Mouse (Mus musculus): ENCODE data around the gene Gdf3. TPM values are rescaled to one million over a fixed set of nuclear protein-coding genes. Genes with fewer than 3 reads are reported as not detected.
"Not testable (repeated sequence)": the region's sequence is repeated elsewhere in the genome, so short reads cannot be mapped to it uniquely, and the experiment has no call there.

Gene Gdf3
- polyA plus RNA-seq, 1 experiment from 2014 or later, result 0.06 TPM

GRCm38 (mm10) chr6:122591027-122591758 is 18.7 kb downstream of the Gdf3 start:
- no peak overlapping the region for H3K4me3 ChIP-seq (ENCODE audit: low read length)
- WGBS, result 85% methylated on average over 13 of the region's 13 CpGs

GRCm38 (mm10) chr6:122579086-122579485 is 30.8 kb downstream of the Gdf3 start:
- Histone ChIP-seq H3K9ac (ENCODE audit: low read depth, low read length) (no peak overlapping the region), H3K27me3 (replicated peaks; ENCODE audit: control insufficient read depth, insufficient read depth, low read length) (no peaks in the 10 kb centered on the region), H3K4me2 (ENCODE audit: low read length) (no peak overlapping the region), H3K4me3 (ENCODE audit: low read length) (no peak overlapping the region), H3K9me3 (ENCODE audit: control insufficient read depth, low read length) (no peaks in the 10 kb centered on the region), H3K36me3 (ENCODE audit: control insufficient read depth, insufficient read depth, low read length) (no peaks in the 10 kb centered on the region), H3K27ac (ENCODE audit: low read depth, low read length) (no peak overlapping the region), H3K4me1 (ENCODE audit: control insufficient read depth, insufficient read depth, low read depth, low read length) (no peaks in the 10 kb centered on the region)
- 85% methylated on average over 1 of the region's 1 CpGs for WGBS
- ATAC-seq, result no peak

More at GRCm38 (mm10) chr6:122591027-122591758, 18.7 kb downstream of the Gdf3 start:
- H3K27me3 ChIP-seq (replicated peaks; ENCODE audit: control insufficient read depth, insufficient read depth, low read length), result no peaks in the 10 kb centered on the region
- H3K4me1 ChIP-seq (ENCODE audit: control insufficient read depth, insufficient read depth, low read depth, low read length), result no peaks in the 10 kb centered on the region
- no peaks in the 10 kb centered on the region for H3K9me3 ChIP-seq (ENCODE audit: control insufficient read depth, low read length)
- H3K36me3 ChIP-seq (ENCODE audit: control insufficient read depth, insufficient read depth, low read length), result no peaks in the 10 kb centered on the region
- no peak overlapping the region for H3K9ac ChIP-seq (ENCODE audit: low read depth, low read length)
- H3K4me2 ChIP-seq (ENCODE audit: low read length), result no peak overlapping the region
- H3K27ac ChIP-seq (ENCODE audit: low read depth, low read length), result no peak overlapping the region
- ATAC-seq, result no peak

- no peak overlapping the region for H3K4me2 ChIP-seq (ENCODE audit: low read length)
- H3K9ac ChIP-seq (ENCODE audit: low read depth, low read length), result no peak overlapping the region
- H3K4me1 ChIP-seq (ENCODE audit: control insufficient read depth, insufficient read depth, low read depth, low read length), result no peaks in the 10 kb centered on the region
- H3K27me3 ChIP-seq (replicated peaks; ENCODE audit: control insufficient read depth, insufficient read depth, low read length), result no peaks in the 10 kb centered on the region
- H3K36me3 ChIP-seq (ENCODE audit: control insufficient read depth, insufficient read depth, low read length), result no peaks in the 10 kb centered on the region
- no peak overlapping the region for H3K27ac ChIP-seq (ENCODE audit: low read depth, low read length)
- no peaks in the 10 kb centered on the region for H3K9me3 ChIP-seq (ENCODE audit: control insufficient read depth, low read length)
- no peak for ATAC-seq
- no peak overlapping the region for H3K4me3 ChIP-seq (ENCODE audit: low read length)
- WGBS, result 88% methylated on average over 3 of the region's 3 CpGs
Observed at GRCm38 (mm10) chr6:122577030-122577429, 32.9 kb downstream of the Gdf3 start.

- not testable (repeated sequence) for H3K4me3 ChIP-seq (ENCODE audit: low read length); H3K4me2 ChIP-seq (ENCODE audit: low read length); H3K9ac ChIP-seq (ENCODE audit: low read depth, low read length); H3K27me3 ChIP-seq (replicated peaks; ENCODE audit: control insufficient read depth, insufficient read depth, low read length); H3K27ac ChIP-seq (ENCODE audit: low read depth, low read length); H3K9me3 ChIP-seq (ENCODE audit: control insufficient read depth, low read length); H3K4me1 ChIP-seq (ENCODE audit: control insufficient read depth, insufficient read depth, low read depth, low read length); H3K36me3 ChIP-seq (ENCODE audit: control insufficient read depth, insufficient read depth, low read length); ATAC-seq
- WGBS, result 96% methylated on average over 1 of the region's 1 CpGs
Observed at GRCm38 (mm10) chr6:122575037-122575436, 34.9 kb downstream of the Gdf3 start.

GRCm38 (mm10) chr6:122571617-122571959 is 38.3 kb downstream of the Gdf3 start:
- H3K4me3 ChIP-seq (ENCODE audit: low read length), result no peak overlapping the region
- WGBS, result 88% methylated on average over 3 of the region's 3 CpGs
- no peak for ATAC-seq

GRCm38 (mm10) chr6:122570695-122571616 is 38.9 kb downstream of the Gdf3 start:
- Histone ChIP-seq H3K27ac (ENCODE audit: low read depth, low read length) (no peak overlapping the region), H3K4me3 (ENCODE audit: low read length) (no peak overlapping the region), H3K9ac (ENCODE audit: low read depth, low read length) (no peak overlapping the region), H3K9me3 (ENCODE audit: control insufficient read depth, low read length) (no peaks in the 10 kb centered on the region), H3K36me3 (ENCODE audit: control insufficient read depth, insufficient read depth, low read length) (no peaks in the 10 kb centered on the region), H3K27me3 (replicated peaks; ENCODE audit: control insufficient read depth, insufficient read depth, low read length) (no peaks in the 10 kb centered on the region), H3K4me2 (ENCODE audit: low read length) (no peak overlapping the region), H3K4me1 (ENCODE audit: control insufficient read depth, insufficient read depth, low read depth, low read length) (no peaks in the 10 kb centered on the region)
- no peak for ATAC-seq
- 73% methylated on average over 8 of the region's 8 CpGs for WGBS

More at GRCm38 (mm10) chr6:122571617-122571959, 38.3 kb downstream of the Gdf3 start:
- Histone ChIP-seq H3K9ac (ENCODE audit: low read depth, low read length) (no peak overlapping the region), H3K4me1 (ENCODE audit: control insufficient read depth, insufficient read depth, low read depth, low read length) (no peaks in the 10 kb centered on the region), H3K9me3 (ENCODE audit: control insufficient read depth, low read length) (no peaks in the 10 kb centered on the region), H3K36me3 (ENCODE audit: control insufficient read depth, insufficient read depth, low read length) (no peaks in the 10 kb centered on the region), H3K4me2 (ENCODE audit: low read length) (no peak overlapping the region), H3K27ac (ENCODE audit: low read depth, low read length) (no peak overlapping the region), H3K27me3 (replicated peaks; ENCODE audit: control insufficient read depth, insufficient read depth, low read length) (no peaks in the 10 kb centered on the region)

- Histone ChIP-seq H3K27me3 (replicated peaks; ENCODE audit: control insufficient read depth, insufficient read depth, low read length) (no peaks in the 10 kb centered on the region), H3K36me3 (ENCODE audit: control insufficient read depth, insufficient read depth, low read length) (no peaks in the 10 kb centered on the region), H3K4me1 (ENCODE audit: control insufficient read depth, insufficient read depth, low read depth, low read length) (no peaks in the 10 kb centered on the region), H3K27ac (ENCODE audit: low read depth, low read length) (no peak overlapping the region), H3K9me3 (ENCODE audit: control insufficient read depth, low read length) (no peaks in the 10 kb centered on the region), H3K4me2 (ENCODE audit: low read length) (no peak overlapping the region), H3K4me3 (ENCODE audit: low read length) (no peak overlapping the region), H3K9ac (ENCODE audit: low read depth, low read length) (no peak overlapping the region)
- 76% methylated on average over 1 of the region's 1 CpGs for WGBS
- peak; percentile 52; the same call in 1 of the 2 replicates for ATAC-seq
Observed at GRCm38 (mm10) chr6:122569762-122570161, 40.1 kb downstream of the Gdf3 start.

GRCm38 (mm10) chr6:122569113-122569512 is 40.8 kb downstream of the Gdf3 start:
- no peaks in the 10 kb centered on the region for H3K27me3 ChIP-seq (replicated peaks; ENCODE audit: control insufficient read depth, insufficient read depth, low read length)
- peak; percentile 42; the same call in 1 of the 2 replicates for ATAC-seq
- H3K9ac ChIP-seq (ENCODE audit: low read depth, low read length), result no peak overlapping the region
- no peaks in the 10 kb centered on the region for H3K9me3 ChIP-seq (ENCODE audit: control insufficient read depth, low read length)
- no peak overlapping the region for H3K4me2 ChIP-seq (ENCODE audit: low read length)
- H3K27ac ChIP-seq (ENCODE audit: low read depth, low read length), result no peak overlapping the region
- 49% methylated on average over 5 of the region's 5 CpGs for WGBS
- no peaks in the 10 kb centered on the region for H3K4me1 ChIP-seq (ENCODE audit: control insufficient read depth, insufficient read depth, low read depth, low read length)
- H3K4me3 ChIP-seq (ENCODE audit: low read length), result no peak overlapping the region
- no peaks in the 10 kb centered on the region for H3K36me3 ChIP-seq (ENCODE audit: control insufficient read depth, insufficient read depth, low read length)

GRCm38 (mm10) chr6:122565070-122565784 is 44.7 kb downstream of the Gdf3 start:
- no peak overlapping the region for H3K4me3 ChIP-seq (ENCODE audit: low read length)
- H3K27ac ChIP-seq (ENCODE audit: low read depth, low read length), result no peak overlapping the region
- ATAC-seq, result no peak
- no peaks in the 10 kb centered on the region for H3K36me3 ChIP-seq (ENCODE audit: control insufficient read depth, insufficient read depth, low read length)
- H3K4me2 ChIP-seq (ENCODE audit: low read length), result no peak overlapping the region
- 97% methylated on average over 9 of the region's 9 CpGs for WGBS
- no peaks in the 10 kb centered on the region for H3K9me3 ChIP-seq (ENCODE audit: control insufficient read depth, low read length)
- peaks cover 4% of the 10 kb centered on the region for H3K4me1 ChIP-seq (ENCODE audit: control insufficient read depth, insufficient read depth, low read depth, low read length)
- 0 out of 2 replicates have a peak, but pooled peaks cover 3% of the 10 kb centered on the region for H3K27me3 ChIP-seq (replicated peaks; ENCODE audit: control insufficient read depth, insufficient read depth, low read length)
- H3K9ac ChIP-seq (ENCODE audit: low read depth, low read length), result no peak overlapping the region
